In the genomic region with DNA sequence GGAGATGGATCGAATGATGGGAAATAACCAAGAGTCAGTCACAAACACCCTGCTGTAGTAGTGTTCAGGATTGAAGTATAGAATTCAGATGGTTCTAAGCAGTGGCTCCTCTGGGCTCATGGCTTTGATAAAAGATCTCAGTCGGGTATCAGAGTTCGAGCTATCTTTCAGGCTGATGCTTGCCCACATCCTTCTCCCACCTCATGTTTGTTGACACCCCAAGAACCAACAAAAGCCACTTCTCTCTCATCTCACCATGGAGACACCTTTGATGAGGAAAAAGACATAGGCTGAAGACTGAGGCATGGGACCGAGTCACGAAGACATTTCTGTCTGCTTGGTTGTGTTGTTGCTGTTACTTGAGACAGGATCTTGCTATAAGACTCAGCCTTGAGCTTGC, we compare ENCODE assay signal across 21 mouse cellular contexts. TPM values are rescaled to one million over a fixed set of nuclear protein-coding genes. Genes with fewer than 3 reads are reported as not detected.
DNase-seq lines count a peak whose midpoint lies in the region; ATAC-seq lines count a peak whose summit lies in the region.
"Had no signal": no experiment of that assay in that cellular context is flagged by ENCODE, and none has a peak within 500 bp of the region (broad histone marks: within the 10 kb centered on the region; RNA-seq: fewer than 3 reads in every experiment).

No protein-coding gene starts in this region.

- peaks cover 11% of the 10 kb centered on the region for H3K4me1 ChIP-seq in forebrain, embryonic 12.5 days
- H3K4me1 ChIP-seq in intestine, embryonic 15.5 days (replicated peaks) = peaks cover 10% of the 10 kb centered on the region

- no peak for ATAC-seq in forebrain, embryonic 12.5 days (ENCODE audit: low FRiP score)
- no peak for ATAC-seq in intestine, embryonic 15.5 days
- ATAC-seq: forebrain, embryonic 15.5 days; hindbrain, embryonic 16.5 days; intestine, embryonic 16.5 days had no signal

- intact Hi-C loops in gastrocnemius, postnatal 36 days (cut with DNase I) = no loop called here

- no peak overlapping the region for H3K27ac ChIP-seq in forebrain, embryonic 12.5 days
- H3K27ac ChIP-seq in intestine, embryonic 15.5 days = no peak overlapping the region
- H3K27ac ChIP-seq: embryonic facial prominence, embryonic 10.5 days; forebrain, embryonic 15.5 days; heart, embryonic 10.5 days; hindbrain, embryonic 12.5 days had no signal

- peak; percentile 47 for DNase-seq in thymus, postnatal 0 days (ENCODE audit: low spot score)
- no peak for DNase-seq in thymus, postnatal 14 days
- DNase-seq in CD8-positive naive resting alpha-beta T cell, adult 2 months (ENCODE audit: low read depth in 2 of 2, low spot score in 2 of 2) = peak; percentile 54 to 61
- DNase-seq in induced T-regulatory cell, adult 2 months (ENCODE audit: low read depth) = peak; percentile 56
- DNase-seq in gastrocnemius, postnatal 36 days = no peak
- DNase-seq: adrenal gland, adult 2 months; adrenal gland, postnatal 25 days; cerebellum, adult 18-20 months; cerebellum, adult 9-11 months; heart, adult 18-20 months; heart, postnatal 10 days; heart, postnatal 4 days had no signal

- H3K9ac ChIP-seq in forebrain, embryonic 12.5 days = no peak overlapping the region
- no peak overlapping the region for H3K9ac ChIP-seq in intestine, embryonic 15.5 days
- H3K9ac ChIP-seq: forebrain, embryonic 15.5 days; hindbrain, embryonic 12.5 days had no signal

- no peak overlapping the region for H3K4me3 ChIP-seq in forebrain, embryonic 12.5 days (replicated peaks)
- no peak overlapping the region for H3K4me3 ChIP-seq in intestine, embryonic 15.5 days (replicated peaks)
- H3K4me3 ChIP-seq: embryonic facial prominence, embryonic 10.5 days; forebrain, embryonic 15.5 days; heart, embryonic 10.5 days; hindbrain, embryonic 12.5 days had no signal

- H3K27me3 ChIP-seq in forebrain, embryonic 12.5 days = no peaks in the 10 kb centered on the region; the same call in 1 of the 2 replicates
- no peaks in the 10 kb centered on the region for H3K27me3 ChIP-seq in intestine, embryonic 15.5 days (replicated peaks)
- H3K27me3 ChIP-seq: forebrain, embryonic 15.5 days had no signal

- no peaks in the 10 kb centered on the region for H3K36me3 ChIP-seq in forebrain, embryonic 12.5 days (replicated peaks)
- no peaks in the 10 kb centered on the region for H3K36me3 ChIP-seq in intestine, embryonic 15.5 days
- H3K36me3 ChIP-seq: embryonic facial prominence, embryonic 10.5 days; forebrain, embryonic 15.5 days; G1E; heart, embryonic 10.5 days; hindbrain, embryonic 12.5 days had no signal

- WGBS in forebrain, embryonic 12.5 days = 94% methylated on average over 5 of the region's 5 CpGs
- WGBS in intestine, embryonic 15.5 days = 90% methylated on average over 5 of the region's 5 CpGs

- H3K4me2 ChIP-seq in forebrain, embryonic 12.5 days = no peak overlapping the region
- H3K4me2 ChIP-seq in intestine, embryonic 15.5 days (replicated peaks) = no peak overlapping the region
- H3K4me2 ChIP-seq: forebrain, embryonic 15.5 days; hindbrain, embryonic 12.5 days had no signal

- H3K9me3 ChIP-seq in forebrain, embryonic 12.5 days = no peaks in the 10 kb centered on the region
- H3K9me3 ChIP-seq in intestine, embryonic 15.5 days = no peaks in the 10 kb centered on the region
- H3K9me3 ChIP-seq: embryonic facial prominence, embryonic 10.5 days; forebrain, embryonic 15.5 days; G1E; heart, embryonic 10.5 days; hindbrain, embryonic 12.5 days had no signal

RNA-seq across cellular contexts. Expression of a gene that starts 57.6 kb away (rescaled TPM):
- polyA plus RNA-seq in thymus, postnatal 0 days (2015; fragmentation: Nextera tagmentation; extraction: Ambion mirVana) = 22.8 and 27.4 TPM in 2 replicates
- 1 to 10 TPM in 1 of 2 experiments, under 1 TPM in 1; 0.96 to 1.2 TPM for total RNA-seq in gastrocnemius, postnatal 36 days (2021)
- polyA plus RNA-seq in forebrain, embryonic 12.5 days (2016; fragmentation: Nextera tagmentation; extraction: Ambion mirVana) = 34.7 and 35.2 TPM in 2 replicates
- 5.7 and 5.9 TPM in 2 replicates for polyA plus RNA-seq in intestine, embryonic 15.5 days (2015; fragmentation: Nextera tagmentation; extraction: Ambion mirVana)
- polyA plus RNA-seq: G1E had no signal

Comparison
In these comparisons a context has a peak if more than half of its experiments do, and no peak if none do; other contexts are left out.
1. DNase-seq: peak in thymus, postnatal 0 days (single experiment), CD8-positive naive resting alpha-beta T cell, adult 2 months (2 of 2) and induced T-regulatory cell, adult 2 months (single experiment); none in thymus, postnatal 14 days (single experiment) and gastrocnemius, postnatal 36 days (0 of 2).